Mouse (Mus musculus) liver, embryonic 14.5 days (tissue): ENCODE measurements at regions not wholly inside any gene's neighbourhood (a gene's known extent, or its start where the extent isn't known, plus 50 kb on each side); places are given as distances from the start of the nearest gene placed in this dataset.

Experiments
- ATAC-seq: fragments of 200-750 bp; cut with Nextera tagmentation; 2 replicates; pipeline ENCODE4 v1.8.0; 2017; ENCODE audit warnings: moderate number of reproducible peaks, mild to moderate bottlenecking, moderate library complexity; ENCODE audit not compliant: insufficient read depth
- DNase-seq, 3 experiments: peaks; one replicate each; pipeline ENCODE4 v3.0.0-alpha.2; 2012 to 2013; ENCODE audit warnings: low read depth in 3 of 3, low spot score in 3 of 3
- H3K27ac ChIP-seq: fragments of 300-500 bp; sonication (generic); 2 replicates; pipeline ENCODE4 v1.5.1; 2014; ENCODE audit warnings: moderate library complexity, mild to moderate bottlenecking, control low read depth, inconsistent platforms
- H3K27me3 ChIP-seq: fragments of 300-500 bp; sonication (generic); 2 replicates; pipeline ENCODE4 v1.6.1; 2014; ENCODE audit warnings: mild to moderate bottlenecking, low read length, moderate library complexity; ENCODE audit not compliant: control insufficient read depth, insufficient read depth
- H3K36me3 ChIP-seq: fragments of 300-500 bp; sonication (generic); replicated peaks from 2 replicates; pipeline ENCODE4 v1.6.1; 2014; ENCODE audit warnings: low read depth; ENCODE audit not compliant: control insufficient read depth, insufficient read depth
- H3K4me1 ChIP-seq, 2 experiments: fragments of 200-500 bp in 1 of 2; fragments of 300-500 bp in 1 of 2; sonication (generic) in 1 of 2; replicated peaks; 2 replicates each; pipeline ENCODE4 v1.6.1; 2012 to 2014; ENCODE audit warnings: antibody characterized with exemption in 1 of 2, inconsistent platforms in 1 of 2, low read length in 1 of 2; ENCODE audit not compliant: control insufficient read depth in 2 of 2, insufficient read depth in 2 of 2
- H3K4me2 ChIP-seq: fragments of 300-500 bp; sonication (generic); 2 replicates; pipeline ENCODE4 v1.6.1; 2014; ENCODE audit warnings: low read depth, mild to moderate bottlenecking, control low read depth, moderate library complexity
- H3K4me3 ChIP-seq, 2 experiments: fragments of 200-500 bp in 1 of 2; fragments of 300-500 bp in 1 of 2; sonication (generic) in 1 of 2; 2 replicates each; pipeline ENCODE4 v1.5.1; 2012 to 2014; ENCODE audit warnings: low read depth in 2 of 2, low read length in 2 of 2, mild to moderate bottlenecking in 2 of 2, control low read depth in 1 of 2, inconsistent platforms in 1 of 2, moderate library complexity in 1 of 2; ENCODE audit not compliant: insufficient read depth in 1 of 2
- H3K9ac ChIP-seq: fragments of 300-500 bp; sonication (generic); replicated peaks from 2 replicates; pipeline ENCODE4 v1.6.1; 2014; ENCODE audit warnings: mild to moderate bottlenecking, control low read depth, moderate library complexity
- H3K9me3 ChIP-seq: fragments of 300-500 bp; sonication (generic); 2 replicates; pipeline ENCODE4 v1.6.1; 2016; ENCODE audit warnings: low read length, mixed read lengths; ENCODE audit not compliant: control insufficient read depth
- CTCF ChIP-seq: IDR thresholded peaks from 2 replicates; pipeline ENCODE4 v1.5.1; 2016; ENCODE audit warnings: antibody characterized with exemption, low read depth, control low read depth
- EP300 ChIP-seq: IDR thresholded peaks from 2 replicates; pipeline ENCODE4 v1.6.1; 2016; ENCODE audit warnings: antibody characterized with exemption, low read depth
- WGBS: fragments of 180-500 bp; shearing (Covaris S2); extraction: QIAGEN DNeasy Blood & Tissue Kit; methylation state at CpG from one replicate; pipeline ENCODE4 v1.1.7; 2014; ENCODE audit not compliant: insufficient replicate concordance; 5-methylcytosine and 5-hydroxymethylcytosine counted together

DNA sequence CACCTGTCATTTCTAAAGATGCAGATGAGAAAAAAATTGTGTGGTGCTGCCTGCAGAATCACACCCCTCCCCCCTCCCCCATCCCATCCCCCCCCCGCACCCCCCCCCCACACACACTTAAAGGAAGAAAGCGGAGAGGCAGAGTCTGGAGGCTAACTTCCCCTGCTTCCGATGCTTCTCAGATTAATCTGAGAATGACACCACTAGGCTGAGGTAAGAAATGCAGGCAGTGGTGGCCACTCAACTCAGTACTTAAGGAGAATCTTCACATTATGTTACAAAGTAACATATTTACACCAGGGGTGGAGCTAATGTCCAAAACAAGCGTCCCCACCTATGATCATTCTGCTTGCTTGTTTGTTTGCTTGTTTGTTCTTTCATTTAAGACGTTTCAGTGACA is 309.4 kb downstream of the Setd4 start:
- Histone ChIP-seq H3K27me3 (no peaks in the 10 kb centered on the region; the same call in 1 of the 2 replicates), H3K4me3 (no peak overlapping the region), H3K27ac (no peak overlapping the region), H3K4me2 (no peak overlapping the region), H3K9ac (no peak overlapping the region), H3K36me3 (no peaks in the 10 kb centered on the region), H3K4me1 (no peaks in the 10 kb centered on the region), H3K9me3 (no peaks in the 10 kb centered on the region)
- DNase-seq = no peak
- ATAC-seq = no peak
- 15% methylated on average over 5 of the region's 5 CpGs for WGBS
- TF ChIP-seq CTCF (no peak), EP300 (no peak)

DNA sequence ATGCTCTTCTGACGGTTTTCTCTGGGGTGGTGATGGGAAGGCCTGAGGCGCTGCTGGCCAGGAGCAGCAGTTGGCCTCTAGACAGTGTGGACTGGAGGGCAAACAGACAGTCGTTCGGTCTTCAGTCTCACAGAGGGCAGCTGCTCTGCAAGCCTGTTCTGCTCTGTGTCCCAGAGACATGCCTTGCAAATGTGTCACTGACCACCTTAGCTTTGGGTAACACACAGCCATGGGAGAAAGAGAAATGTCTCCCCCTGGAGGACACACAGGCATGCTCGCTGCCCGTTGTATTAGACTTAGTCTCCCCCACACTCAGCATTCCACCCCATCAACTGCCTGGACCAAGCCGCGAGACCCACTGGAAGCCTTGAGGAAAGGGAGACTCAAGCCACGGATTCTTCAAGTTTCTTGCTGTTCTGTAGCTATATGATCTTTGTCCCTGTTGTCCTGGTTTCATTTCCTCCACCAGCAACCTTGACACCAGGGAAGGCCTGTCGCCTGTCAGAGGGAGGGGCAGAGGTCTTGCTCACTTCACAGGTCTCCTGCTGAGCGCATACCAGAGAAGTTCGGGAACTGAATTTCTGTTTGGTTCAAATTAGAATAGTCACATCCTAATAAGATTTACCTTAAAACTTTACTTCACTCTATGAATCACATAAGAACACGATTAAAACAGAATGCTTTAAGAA is 310.8 kb downstream of the Setd4 start:
- TF ChIP-seq CTCF (peak; percentile 84), EP300 (no peak)
- H3K9ac ChIP-seq = no peak overlapping the region
- no peak overlapping the region for H3K4me2 ChIP-seq
- no peaks in the 10 kb centered on the region for H3K36me3 ChIP-seq
- WGBS = 21% methylated on average over 13 of the region's 13 CpGs
- ATAC-seq (0 out of 2 replicates have a peak, but pooled peaks have one; percentile 31), DNase-seq (peak; percentile 23 to 34 (median 30))
- no peaks in the 10 kb centered on the region for H3K9me3 ChIP-seq
- H3K4me1 ChIP-seq = no peaks in the 10 kb centered on the region
- no peak overlapping the region for H3K27ac ChIP-seq
- no peaks in the 10 kb centered on the region; the same call in 1 of the 2 replicates for H3K27me3 ChIP-seq
- no peak overlapping the region for H3K4me3 ChIP-seq

DNA sequence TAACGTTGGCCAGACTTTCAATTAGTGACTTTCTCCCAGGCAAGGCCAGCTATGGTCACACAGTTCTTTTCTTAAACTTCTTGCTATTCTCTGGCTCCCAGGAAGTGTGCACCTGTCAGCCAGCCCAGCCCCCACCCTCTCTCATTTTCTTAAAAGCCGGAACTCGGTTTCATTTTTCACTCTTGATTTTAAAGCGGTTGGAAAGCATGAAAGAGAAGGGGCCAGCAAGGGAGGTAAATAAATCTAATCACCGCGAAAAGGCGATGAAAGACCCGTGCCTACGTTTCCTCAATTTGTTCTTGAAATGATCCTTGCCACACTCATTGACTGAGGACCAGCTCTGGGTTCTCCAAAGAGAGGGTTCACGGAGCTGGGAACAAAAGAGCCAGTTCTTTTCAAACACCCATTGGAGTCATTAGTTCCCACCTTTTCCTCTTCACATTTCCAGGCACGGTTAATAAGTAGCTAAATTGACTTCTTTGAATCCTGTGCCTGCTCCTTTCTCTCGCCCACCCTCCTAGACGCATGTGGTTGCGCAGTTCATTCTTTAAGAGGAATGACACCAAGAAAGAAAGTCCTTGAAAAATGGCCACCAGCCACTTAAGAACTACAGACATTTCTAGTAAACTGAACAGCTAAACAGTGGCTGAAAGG is 311.6 kb downstream of the Setd4 start:
- Histone ChIP-seq H3K4me3 (no peak overlapping the region), H3K9ac (no peak overlapping the region), H3K4me2 (no peak overlapping the region), H3K27ac (no peak overlapping the region), H3K9me3 (no peaks in the 10 kb centered on the region), H3K4me1 (no peaks in the 10 kb centered on the region), H3K36me3 (no peaks in the 10 kb centered on the region), H3K27me3 (no peaks in the 10 kb centered on the region; the same call in 1 of the 2 replicates)
- DNase-seq (no peak), ATAC-seq (no peak)
- no peak for TF ChIP-seq EP300
- no peak for TF ChIP-seq CTCF
- WGBS = 63% methylated on average over 14 of the region's 14 CpGs

DNA sequence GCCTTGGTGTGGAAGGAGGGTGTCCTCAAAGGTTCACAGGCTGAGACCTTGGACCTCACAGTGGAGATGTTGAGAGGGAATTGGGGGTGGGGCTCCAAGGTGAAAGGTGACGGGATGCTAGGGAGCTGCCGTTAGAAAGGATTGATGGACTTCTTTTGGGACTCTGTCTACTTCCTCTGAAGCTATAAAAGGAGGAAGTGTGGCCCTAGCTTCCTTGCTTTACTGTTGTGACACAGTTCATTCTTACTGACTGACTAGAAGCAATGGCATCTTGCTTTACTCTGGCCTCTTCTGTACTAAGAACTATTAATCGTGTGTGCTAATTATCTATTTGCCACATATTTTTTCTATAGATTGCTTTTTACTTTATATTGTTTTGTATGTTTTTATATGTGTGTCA is 315.8 kb downstream of the Setd4 start:
- Histone ChIP-seq H3K4me2 (no peak overlapping the region), H3K36me3 (no peaks in the 10 kb centered on the region), H3K27ac (no peak overlapping the region), H3K9ac (no peak overlapping the region), H3K4me3 (no peak overlapping the region), H3K27me3 (no peaks in the 10 kb centered on the region), H3K9me3 (no peaks in the 10 kb centered on the region), H3K4me1 (no peaks in the 10 kb centered on the region)
- WGBS = 25% methylated on average over 3 of the region's 3 CpGs
- TF ChIP-seq EP300 = no peak
- no peak for TF ChIP-seq CTCF
- DNase-seq (no peak), ATAC-seq (no peak)

DNA sequence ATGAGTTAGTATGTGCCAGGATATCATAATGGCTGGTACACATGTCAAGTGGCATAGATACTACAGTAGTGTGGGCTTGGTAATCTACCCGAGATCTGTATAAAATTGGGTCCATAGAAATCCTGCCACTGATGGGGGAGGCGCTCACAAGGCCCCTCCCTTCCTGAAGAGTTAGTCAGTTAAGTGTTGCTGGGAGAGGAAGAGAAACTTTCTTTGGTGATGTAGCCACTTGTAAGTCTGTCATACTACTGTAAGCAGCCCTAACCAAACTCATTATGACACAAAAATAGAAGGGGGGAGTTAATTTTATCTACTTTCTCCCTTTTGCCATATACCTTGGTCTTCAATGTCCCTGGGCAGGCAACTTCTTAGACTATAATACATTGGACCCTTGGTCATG is 316.3 kb downstream of the Setd4 start:
- no peak for DNase-seq
- H3K9ac ChIP-seq = no peak overlapping the region
- H3K4me3 ChIP-seq = no peak overlapping the region
- H3K27me3 ChIP-seq = no peaks in the 10 kb centered on the region
- ATAC-seq = no peak
- H3K4me1 ChIP-seq = no peaks in the 10 kb centered on the region
- no peaks in the 10 kb centered on the region for H3K36me3 ChIP-seq
- WGBS = 39% methylated on average over 2 of the region's 2 CpGs
- TF ChIP-seq EP300 (no peak), CTCF (no peak)
- no peaks in the 10 kb centered on the region for H3K9me3 ChIP-seq
- H3K27ac ChIP-seq = no peak overlapping the region
- no peak overlapping the region for H3K4me2 ChIP-seq
